In the genomic region with DNA sequence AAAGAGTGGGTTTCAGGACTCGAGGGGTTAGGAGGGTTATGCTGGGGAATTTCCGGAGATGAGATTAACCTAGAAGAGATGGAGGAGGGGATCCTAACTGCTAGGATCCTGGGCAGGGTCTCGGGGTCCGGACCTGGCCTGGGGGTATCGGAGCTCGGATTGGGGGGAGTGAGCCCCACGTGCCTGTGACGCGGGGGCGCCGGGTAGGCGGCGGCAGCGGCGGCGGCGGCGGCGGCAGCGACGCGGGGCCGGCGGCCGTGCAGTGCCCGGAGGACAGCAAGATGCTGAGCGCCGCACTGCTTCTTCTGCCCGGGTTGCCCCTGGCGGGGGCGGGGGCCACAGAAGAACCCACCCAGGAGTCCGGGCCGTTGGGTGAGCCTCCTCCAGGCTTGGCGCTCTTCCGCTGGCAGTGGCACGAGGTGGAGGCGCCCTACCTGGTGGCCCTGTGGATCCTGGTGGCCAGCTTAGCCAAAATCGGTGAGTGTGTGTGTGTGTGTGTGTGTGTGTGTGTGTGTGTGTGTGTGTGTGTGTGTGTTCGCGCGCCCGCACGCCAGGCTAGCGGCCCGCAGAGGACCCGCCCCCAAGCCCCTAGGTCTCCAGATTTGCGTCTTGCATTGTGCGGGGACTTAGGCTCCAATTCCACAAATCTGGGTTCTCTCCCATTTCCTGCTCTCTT, we compare ENCODE assay signal across 8 mouse cellular contexts. TPM values are rescaled to one million over a fixed set of nuclear protein-coding genes. Genes with fewer than 3 reads are reported as not detected.
DNase-seq lines count a peak whose midpoint lies in the region; ATAC-seq and TF ChIP-seq lines count a peak whose summit lies in the region.

No protein-coding gene starts in this region.

- no peaks in the 10 kb centered on the region for H3K9me3 ChIP-seq in forebrain, postnatal 0 days (ENCODE audit: low read length)
- no peaks in the 10 kb centered on the region for H3K9me3 ChIP-seq in limb, embryonic 15.5 days

- peak; percentile 63 for DNase-seq in gastrocnemius, adult 2 months
- no peak for DNase-seq in gastrocnemius, postnatal 14 days
- peak; percentile 71 for DNase-seq in 3134 (ENCODE audit: extremely low read depth, insufficient read length, low spot score)
- peak; percentile 72 for DNase-seq in forebrain, postnatal 0 days
- peak; percentile 38 for DNase-seq in right cerebral cortex, postnatal 14 days

- H3K9ac ChIP-seq in forebrain, postnatal 0 days, result peak overlapping the region; percentile 74
- peak overlapping the region; percentile 67 for H3K9ac ChIP-seq in limb, embryonic 15.5 days

- H3K4me1 ChIP-seq in forebrain, postnatal 0 days (ENCODE audit: insufficient read depth), result peaks cover 11% of the 10 kb centered on the region; the same call in 1 of the 2 replicates
- H3K4me1 ChIP-seq in limb, embryonic 15.5 days, result peaks cover 53% of the 10 kb centered on the region

- peak overlapping the region; percentile 98 for H3K4me2 ChIP-seq in forebrain, postnatal 0 days (ENCODE audit: low read depth)
- peak overlapping the region; percentile 98 for H3K4me2 ChIP-seq in limb, embryonic 15.5 days

- H3K27ac ChIP-seq in gastrocnemius, adult 2 months, result peak overlapping the region; percentile 39
- peak overlapping the region; percentile 67 for H3K27ac ChIP-seq in forebrain, postnatal 0 days (ENCODE audit: low read depth, low read length)
- H3K27ac ChIP-seq in limb, embryonic 15.5 days, result peak overlapping the region; percentile 82

- no peak for TF ChIP-seq CTCF in gastrocnemius, adult 2 months (IDR thresholded peaks at IDR 0.05)
- no peak for TF ChIP-seq CTCF in forebrain, postnatal 0 days (IDR thresholded peaks at IDR 0.05; ENCODE audit: low read depth)

- H3K36me3 ChIP-seq in forebrain, postnatal 0 days (ENCODE audit: insufficient read depth), result no peaks in the 10 kb centered on the region
- H3K36me3 ChIP-seq in limb, embryonic 15.5 days, result no peaks in the 10 kb centered on the region

- H3K27me3 ChIP-seq in forebrain, postnatal 0 days (ENCODE audit: insufficient read depth, low read length), result no peaks in the 10 kb centered on the region; the same call in 1 of the 2 replicates
- no peaks in the 10 kb centered on the region for H3K27me3 ChIP-seq in limb, embryonic 15.5 days

- WGBS in forebrain, postnatal 0 days, result 5% methylated on average over 44 of the region's 48 CpGs
- WGBS in limb, embryonic 15.5 days, result 1% methylated on average over 41 of the region's 48 CpGs

- 0 out of 2 replicates have a peak, but pooled peaks have one; percentile 4 for ATAC-seq in cerebellum, adult (ENCODE audit: insufficient number of reproducible peaks, low FRiP score, low TSS enrichment)
- peak; percentile 70 for ATAC-seq in forebrain, postnatal 0 days
- no peak for ATAC-seq in limb, embryonic 15.5 days (ENCODE audit: insufficient number of reproducible peaks, low FRiP score, low TSS enrichment, low read depth)
- no peak for ATAC-seq in activated CD4-positive, CD25-positive, alpha-beta regulatory T cell, adult 4 months

- peak overlapping the region; percentile 88 for H3K4me3 ChIP-seq in gastrocnemius, adult 2 months
- peak overlapping the region; percentile 66 for H3K4me3 ChIP-seq in forebrain, postnatal 0 days (ENCODE audit: low read depth, low read length)
- H3K4me3 ChIP-seq in limb, embryonic 15.5 days, result peak overlapping the region; percentile 61

- intact Hi-C loops in gastrocnemius, adult 2 months (cut with DNase I), result no loop called here
- intact Hi-C loops in gastrocnemius, postnatal 14 days (cut with DNase I; ENCODE audit: low total_unique reads), result no loop called here

RNA-seq across cellular contexts. Expression of a gene that starts 0.6 kb away (rescaled TPM):
- under 1 TPM; 0.45 to 0.92 TPM for total RNA-seq in gastrocnemius, adult 2 months (2021)
- 1 to 10 TPM in 1 of 2 experiments, under 1 TPM in 1; 0.84 to 1.0 TPM for total RNA-seq in gastrocnemius, postnatal 14 days (2021)
- total RNA-seq in forebrain, postnatal 0 days (2014; rRNA removed), result 17.5 and 17.8 TPM in 2 replicates
- polyA plus RNA-seq in forebrain, postnatal 0 days (2015; fragmentation: Nextera tagmentation; extraction: Ambion mirVana), result 5.6 and 7.2 TPM in 2 replicates
- 2.7 and 2.9 TPM in 2 replicates for polyA plus RNA-seq in limb, embryonic 15.5 days (2015; fragmentation: Nextera tagmentation; extraction: Ambion mirVana)
- polyA plus RNA-seq in activated CD4-positive, CD25-positive, alpha-beta regulatory T cell, adult 4 months (2017; shearing (Covaris generic)), result under 1 TPM; 0.24 to 0.44 TPM

RNA-seq across cellular contexts. Expression of a gene that starts 1.5 kb away (rescaled TPM):
- total RNA-seq in gastrocnemius, adult 2 months (2021), result 10 to 100 TPM; 17.5 to 23.4 TPM
- total RNA-seq in gastrocnemius, postnatal 14 days (2021), result 10 to 100 TPM; 12.1 to 15.6 TPM
- 1.4 and 2.1 TPM in 2 replicates for total RNA-seq in forebrain, postnatal 0 days (2014; rRNA removed)
- polyA plus RNA-seq in forebrain, postnatal 0 days (2015; fragmentation: Nextera tagmentation; extraction: Ambion mirVana), result 0.15 and 0.30 TPM in 2 replicates
- 1.6 and 1.8 TPM in 2 replicates for polyA plus RNA-seq in limb, embryonic 15.5 days (2015; fragmentation: Nextera tagmentation; extraction: Ambion mirVana)
- polyA plus RNA-seq in activated CD4-positive, CD25-positive, alpha-beta regulatory T cell, adult 4 months (2017; shearing (Covaris generic)), result 1 to 10 TPM; 2.9 to 3.1 TPM

RNA-seq across cellular contexts. Expression of a gene that starts 23.1 kb away (rescaled TPM):
- 10 to 100 TPM; 20.1 to 24.6 TPM for total RNA-seq in gastrocnemius, adult 2 months (2021)
- total RNA-seq in gastrocnemius, postnatal 14 days (2021), result 10 to 100 TPM; 20.6 to 21.5 TPM
- total RNA-seq in forebrain, postnatal 0 days (2014; rRNA removed), result 76.4 and 109 TPM in 2 replicates
- polyA plus RNA-seq in forebrain, postnatal 0 days (2015; fragmentation: Nextera tagmentation; extraction: Ambion mirVana), result 126 and 140 TPM in 2 replicates
- 120 and 129 TPM in 2 replicates for polyA plus RNA-seq in limb, embryonic 15.5 days (2015; fragmentation: Nextera tagmentation; extraction: Ambion mirVana)
- polyA plus RNA-seq in activated CD4-positive, CD25-positive, alpha-beta regulatory T cell, adult 4 months (2017; shearing (Covaris generic)), result 100 to 1,000 TPM; 160 to 182 TPM

RNA-seq across cellular contexts. Expression of a gene that starts 23.2 kb away (rescaled TPM):
- total RNA-seq in gastrocnemius, adult 2 months (2021), result 1 to 10 TPM in 1 of 2 experiments, under 1 TPM in 1; 0.99 to 1.3 TPM
- 1 to 10 TPM in 1 of 2 experiments, under 1 TPM in 1; 0.76 to 1.6 TPM for total RNA-seq in gastrocnemius, postnatal 14 days (2021)
- total RNA-seq in forebrain, postnatal 0 days (2014; rRNA removed), result 1.6 and 3.0 TPM in 2 replicates
- 1.8 and 2.1 TPM in 2 replicates for polyA plus RNA-seq in forebrain, postnatal 0 days (2015; fragmentation: Nextera tagmentation; extraction: Ambion mirVana)
- 1.7 and 1.9 TPM in 2 replicates for polyA plus RNA-seq in limb, embryonic 15.5 days (2015; fragmentation: Nextera tagmentation; extraction: Ambion mirVana)
- polyA plus RNA-seq in activated CD4-positive, CD25-positive, alpha-beta regulatory T cell, adult 4 months (2017; shearing (Covaris generic)), result 1 to 10 TPM; 1.4 to 2.7 TPM

RNA-seq across cellular contexts. Expression of a gene that starts 23.8 kb away (rescaled TPM):
- not detected for total RNA-seq in gastrocnemius, adult 2 months (2021)
- under 1 TPM; 0.07 to 0.08 TPM for total RNA-seq in gastrocnemius, postnatal 14 days (2021)
- total RNA-seq in forebrain, postnatal 0 days (2014; rRNA removed), result 4.2 and 4.5 TPM in 2 replicates
- 0.70 and 0.77 TPM in 2 replicates for polyA plus RNA-seq in forebrain, postnatal 0 days (2015; fragmentation: Nextera tagmentation; extraction: Ambion mirVana)
- 0.55 and 0.88 TPM in 2 replicates for polyA plus RNA-seq in limb, embryonic 15.5 days (2015; fragmentation: Nextera tagmentation; extraction: Ambion mirVana)
- polyA plus RNA-seq in activated CD4-positive, CD25-positive, alpha-beta regulatory T cell, adult 4 months (2017; shearing (Covaris generic)), result under 1 TPM in 1 of 2 experiments, not detected in 1; 0.20 TPM

Comparison
In these comparisons a context has a peak if more than half of its experiments do, and no peak if none do; other contexts are left out.
1. ATAC-seq: peak in cerebellum, adult (single experiment) and forebrain, postnatal 0 days (single experiment); none in limb, embryonic 15.5 days (single experiment) and activated CD4-positive, CD25-positive, alpha-beta regulatory T cell, adult 4 months (single experiment).
2. Peak in every context shown above with its lines, with median percentiles within 50 percentile points of each other: H3K27ac ChIP-seq and H3K4me3 ChIP-seq.